Mouse (Mus musculus): Measurements from ENCODE around the gene Helz2. TPM values are rescaled to one million over a fixed set of nuclear protein-coding genes. Genes with fewer than 3 reads are reported as not detected.
A peak's percentile ranks its signal among the peaks of the same experiment; 100 is the strongest.
"Not testable (repeated sequence)": the region's sequence is repeated elsewhere in the genome, so short reads cannot be mapped to it uniquely, and the experiment has no call there.

Helz2 gene
- polyA plus RNA-seq, 1 experiment from 2014 or later = 9.4 TPM

GRCm38 (mm10) chr2:181196628-181197300, 45.1 kb downstream of the Helz2 start:
- ChIA-PET POLR2A (no interaction called here), CTCF (no interaction called here)
- H3K27me3 ChIP-seq = peaks cover 20% of the 10 kb centered on the region
- no peak for TF ChIP-seq CTCF (IDR thresholded peaks at IDR 0.05)
- DNase-seq (ENCODE audit: low read depth, low spot score) (no peak), ATAC-seq (no peak)
- in situ Hi-C loops (cut with MboI; ENCODE audit: low pct_unique_long_range_greater_than_20kb) = no loop called here

- DNase-seq (ENCODE audit: low read depth, low spot score) = no peak
- CTCF ChIA-PET = no interaction called here
- no peak for TF ChIP-seq CTCF (IDR thresholded peaks at IDR 0.05)
- peaks cover 8% of the 10 kb centered on the region for H3K27me3 ChIP-seq
- in situ Hi-C loops (cut with MboI; ENCODE audit: low pct_unique_long_range_greater_than_20kb) = no loop called here
- POLR2A ChIA-PET = no interaction called here
- ATAC-seq = no peak
Observed at GRCm38 (mm10) chr2:181193044-181193443, 48.8 kb downstream of the Helz2 start.

GRCm38 (mm10) chr2:181191936-181192335, 49.9 kb downstream of the Helz2 start:
- ChIA-PET POLR2A (no interaction called here), CTCF (interaction anchor here (1.0 to 1.3 kb wide), 2 partner anchors 10 to 14 kb away, joined by 3 read pairs; partner anchors contain the start of gene Ptk6)

GRCm38 (mm10) chr2:181191385-181191784, 50.4 kb downstream of the Helz2 start:
- in situ Hi-C loops (cut with MboI; ENCODE audit: low pct_unique_long_range_greater_than_20kb); DNase-seq (ENCODE audit: low read depth, low spot score); POLR2A ChIA-PET; ATAC-seq; H3K27me3 ChIP-seq: not testable (repeated sequence)
- CTCF ChIA-PET = interaction anchor here (1.0 to 1.3 kb wide), 2 partner anchors 11 to 15 kb away, joined by 3 read pairs; partner anchors contain the start of gene Ptk6

More at GRCm38 (mm10) chr2:181191936-181192335, 49.9 kb downstream of the Helz2 start:
- TF ChIP-seq CTCF (IDR thresholded peaks at IDR 0.05) = no peak
- ATAC-seq = no peak
- in situ Hi-C loops (cut with MboI; ENCODE audit: low pct_unique_long_range_greater_than_20kb) = no loop called here
- DNase-seq (ENCODE audit: low read depth, low spot score) = no peak
- peaks cover under 1% of the 10 kb centered on the region for H3K27me3 ChIP-seq

- in situ Hi-C loops (cut with MboI; ENCODE audit: low pct_unique_long_range_greater_than_20kb) = loop anchor here (5.0 kb wide), 2 partner anchors 63 to 143 kb away; no protein-coding TSS in a partner anchor
- DNase-seq (ENCODE audit: low read depth, low spot score) (no peak), ATAC-seq (no peak)
- CTCF ChIA-PET = interaction anchor here (4.9 kb wide), 1 partner anchor 144 kb away, joined by 40 read pairs; no protein-coding TSS in a partner anchor
- no peaks in the 10 kb centered on the region for H3K27me3 ChIP-seq
- TF ChIP-seq CTCF (IDR thresholded peaks at IDR 0.05) = no peak
- POLR2A ChIA-PET = no interaction called here
Observed at GRCm38 (mm10) chr2:181189321-181189720, 52.5 kb downstream of the Helz2 start.

GRCm38 (mm10) chr2:181188681-181189080, 53.1 kb downstream of the Helz2 start:
- no peak for DNase-seq (ENCODE audit: low read depth, low spot score)
- POLR2A ChIA-PET = no interaction called here

GRCm38 (mm10) chr2:181187121-181188000, 54.5 kb downstream of the Helz2 start, which contains the start of gene Ppdpf:
Gene Ppdpf, plus strand, starts transcription at chr2:181187247.
- TF ChIP-seq CTCF (IDR thresholded peaks at IDR 0.05) = no peak
- in situ Hi-C loops (cut with MboI; ENCODE audit: low pct_unique_long_range_greater_than_20kb) = loop anchor here (5.0 kb wide), 2 partner anchors 65 to 145 kb away; no protein-coding TSS in a partner anchor
- no peaks in the 10 kb centered on the region for H3K27me3 ChIP-seq
- CTCF ChIA-PET = interaction anchor here (0.8 to 4.9 kb wide), 17 partner anchors 12 to 309 kb away, joined by 3 to 40 read pairs (median 4); partner anchors contain the start of genes Ptk6, Rtel1 and Tpd52l2
- POLR2A ChIA-PET = interaction anchor here (1.2 kb wide), 1 partner anchor 178 kb away, joined by 4 read pairs; no protein-coding TSS in a partner anchor
- DNase-seq (ENCODE audit: low read depth, low spot score) = peak; percentile 43
- ATAC-seq = peak; percentile 94

More at GRCm38 (mm10) chr2:181188681-181189080, 53.1 kb downstream of the Helz2 start:
- TF ChIP-seq CTCF (IDR thresholded peaks at IDR 0.05) = no peak
- CTCF ChIA-PET = interaction anchor here (4.9 kb wide), 1 partner anchor 144 kb away, joined by 40 read pairs; no protein-coding TSS in a partner anchor
- in situ Hi-C loops (cut with MboI; ENCODE audit: low pct_unique_long_range_greater_than_20kb) = loop anchor here (5.0 kb wide), 2 partner anchors 64 to 144 kb away; no protein-coding TSS in a partner anchor
- ATAC-seq = no peak
- H3K27me3 ChIP-seq = no peaks in the 10 kb centered on the region

GRCm38 (mm10) chr2:181186635-181187034, 55.2 kb downstream of the Helz2 start:
- ChIA-PET CTCF (interaction anchor here (0.8 to 4.9 kb wide), 17 partner anchors 12 to 310 kb away, joined by 3 to 40 read pairs (median 4); partner anchors contain the start of genes Ptk6, Rtel1 and Tpd52l2), POLR2A (interaction anchor here (1.2 kb wide), 1 partner anchor 179 kb away, joined by 4 read pairs; no protein-coding TSS in a partner anchor)
- in situ Hi-C loops (cut with MboI; ENCODE audit: low pct_unique_long_range_greater_than_20kb) = loop anchor here (5.0 kb wide), 2 partner anchors 66 to 146 kb away; no protein-coding TSS in a partner anchor
- ATAC-seq (peak; percentile 81), DNase-seq (ENCODE audit: low read depth, low spot score) (peak; percentile 37)
- H3K27me3 ChIP-seq = no peaks in the 10 kb centered on the region
- peak; percentile 96 for TF ChIP-seq CTCF (IDR thresholded peaks at IDR 0.05)

GRCm38 (mm10) chr2:181180898-181181297, 60.9 kb downstream of the Helz2 start:
- H3K27me3 ChIP-seq = peaks cover 8% of the 10 kb centered on the region
- ChIA-PET CTCF (no interaction called here), POLR2A (no interaction called here)
- in situ Hi-C loops (cut with MboI; ENCODE audit: low pct_unique_long_range_greater_than_20kb) = no loop called here
- TF ChIP-seq CTCF (IDR thresholded peaks at IDR 0.05) = no peak
- ATAC-seq = no peak
- DNase-seq (ENCODE audit: low read depth, low spot score) = no peak

- ChIA-PET POLR2A (interaction anchor here (1.9 kb wide), 1 partner anchor 10 kb away, joined by 5 read pairs; no protein-coding TSS in a partner anchor), CTCF (interaction anchor here (1.8 kb wide), 1 partner anchor 13 kb away, joined by 4 read pairs; no protein-coding TSS in a partner anchor)
- H3K27me3 ChIP-seq = peaks cover 16% of the 10 kb centered on the region
- TF ChIP-seq CTCF (IDR thresholded peaks at IDR 0.05) = no peak
- ATAC-seq = no peak
- DNase-seq (ENCODE audit: low read depth, low spot score) = no peak
- in situ Hi-C loops (cut with MboI; ENCODE audit: low pct_unique_long_range_greater_than_20kb) = no loop called here
Observed at GRCm38 (mm10) chr2:181178471-181178870, 63.4 kb downstream of the Helz2 start.
